11 mouse cellular contexts compared by ENCODE assay signal in genomic region chr2:59406976-59407375, GRCm38 (mm10).
DNase-seq lines count a peak whose midpoint lies in the region; ATAC-seq lines count a peak whose summit lies in the region.
"Had no signal": no experiment of that assay in that cellular context is flagged by ENCODE, and none has a peak within 500 bp of the region (broad histone marks: within the 10 kb centered on the region; RNA-seq: fewer than 3 reads in every experiment).

No protein-coding gene starts in this region.

- 0 out of 2 replicates have a peak, but pooled peaks have one; percentile 49 for ATAC-seq in heart, embryonic 11.5 days (replicated peaks; ENCODE audit: insufficient number of reproducible peaks, low FRiP score, low TSS enrichment)
- ATAC-seq: Patski had no signal

- H3K27me3 ChIP-seq in heart, embryonic 11.5 days (ENCODE audit: control insufficient read depth, insufficient read depth, low read length) = no peaks in the 10 kb centered on the region
- H3K27me3 ChIP-seq: embryonic facial prominence, embryonic 12.5 days; lung, embryonic 15.5 days; Patski had no signal

- no peak overlapping the region for H3K9ac ChIP-seq in heart, embryonic 11.5 days (ENCODE audit: low read depth, low read length)
- H3K9ac ChIP-seq: embryonic facial prominence, embryonic 12.5 days; lung, embryonic 15.5 days had no signal

- peaks cover 7% of the 10 kb centered on the region; the same call in 1 of the 2 replicates for H3K4me1 ChIP-seq in heart, embryonic 11.5 days (ENCODE audit: control insufficient read depth, insufficient read depth, low read length)
- H3K4me1 ChIP-seq: lung, embryonic 15.5 days had no signal

- WGBS in heart, embryonic 11.5 days (ENCODE audit: insufficient replicate concordance) = 58% methylated on average over 3 of the region's 3 CpGs

- H3K36me3 ChIP-seq in heart, embryonic 11.5 days (ENCODE audit: control insufficient read depth, insufficient read depth, low read length) = no peaks in the 10 kb centered on the region
- H3K36me3 ChIP-seq: embryonic facial prominence, embryonic 12.5 days; lung, embryonic 15.5 days had no signal

- peak; percentile 35 to 38 for DNase-seq in layer of hippocampus, adult 8-10 months (ENCODE audit: low spot score in 2 of 2)
- DNase-seq in layer of hippocampus, postnatal 25 days (ENCODE audit: extremely low spot score in 1 of 2, low spot score in 1 of 2) = no peak
- DNase-seq in cerebellum, postnatal 14 days = peak; percentile 41 to 50
- DNase-seq in lung, postnatal 36 days = peak; percentile 75
- no peak for DNase-seq in thymus, postnatal 4 days
- DNase-seq in Muller cell, postnatal 12 days (ENCODE audit: inconsistent ontology term) = no peak
- DNase-seq: kidney, adult 9 months had no signal

- H3K4me2 ChIP-seq in heart, embryonic 11.5 days = no peak overlapping the region
- H3K4me2 ChIP-seq: embryonic facial prominence, embryonic 12.5 days; lung, embryonic 15.5 days had no signal

- peak overlapping the region; percentile 31 for H3K27ac ChIP-seq in heart, embryonic 11.5 days (ENCODE audit: low read depth, low read length)
- H3K27ac ChIP-seq: embryonic facial prominence, embryonic 12.5 days; lung, embryonic 15.5 days had no signal

- no peaks in the 10 kb centered on the region; the same call in 1 of the 2 replicates for H3K9me3 ChIP-seq in heart, embryonic 11.5 days (replicated peaks; ENCODE audit: control insufficient read depth, low read length)
- H3K9me3 ChIP-seq: embryonic facial prominence, embryonic 12.5 days had no signal

- H3K4me3 ChIP-seq in heart, embryonic 11.5 days (ENCODE audit: low read depth, low read length) = no peak overlapping the region
- H3K4me3 ChIP-seq: embryonic facial prominence, embryonic 12.5 days; lung, embryonic 15.5 days had no signal

Comparison
In these comparisons a context has a peak if more than half of its experiments do, and no peak if none do; other contexts are left out.
1. DNase-seq: peak in layer of hippocampus, adult 8-10 months (2 of 2), cerebellum, postnatal 14 days (2 of 2) and lung, postnatal 36 days (single experiment); none in layer of hippocampus, postnatal 25 days (0 of 2), thymus, postnatal 4 days (single experiment) and Muller cell, postnatal 12 days (single experiment).